Mouse (Mus musculus): ENCODE measurements at regions not wholly inside any gene's neighbourhood (a gene's known extent, or its start where the extent isn't known, plus 50 kb on each side); places are given as distances from the start of the nearest gene placed in this dataset.

DNA sequence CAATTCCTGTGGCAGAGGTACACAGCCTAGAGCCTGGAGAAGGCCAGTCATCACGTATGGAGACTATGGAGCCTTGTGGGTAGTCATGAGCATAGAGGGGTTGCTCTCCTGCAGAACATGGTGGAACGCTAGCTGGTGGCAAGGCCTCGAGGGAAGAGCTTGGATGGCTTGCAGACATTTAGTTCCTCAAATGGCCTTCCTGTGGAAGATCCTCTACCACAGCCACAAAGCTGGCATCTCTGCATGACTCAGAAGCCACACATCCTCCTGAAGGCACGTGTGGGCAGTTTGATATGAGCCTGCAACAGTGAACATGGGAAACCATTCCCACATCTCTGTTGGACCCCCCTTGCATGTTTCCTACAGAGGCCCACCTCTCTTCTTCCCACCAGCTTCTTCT lies 547.9 kb upstream of the Lrrc6 start:
- no peak for DNase-seq (ENCODE audit: low spot score in 2 of 2)

DNA sequence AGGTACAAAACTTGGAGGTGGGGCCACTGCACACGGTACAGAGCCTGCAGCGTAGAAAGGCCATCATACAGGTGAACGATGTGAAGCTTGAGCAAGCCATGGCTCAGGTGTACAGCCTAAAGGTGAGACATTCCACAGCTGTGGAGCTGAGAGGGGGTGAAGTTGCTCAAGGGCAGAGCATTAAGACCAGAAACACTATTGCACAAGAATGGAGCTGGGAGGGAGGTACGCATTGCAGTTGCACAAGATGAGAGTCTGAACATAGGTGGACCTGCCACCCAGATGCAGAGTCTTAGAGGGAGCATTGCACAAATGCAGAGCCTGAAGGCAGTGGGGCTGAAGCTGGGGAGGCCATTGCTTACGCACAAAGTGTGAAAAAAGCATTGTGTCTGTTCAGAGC lies 547.4 kb upstream of the Lrrc6 start:
- no peak for DNase-seq (ENCODE audit: low spot score in 2 of 2)

DNA sequence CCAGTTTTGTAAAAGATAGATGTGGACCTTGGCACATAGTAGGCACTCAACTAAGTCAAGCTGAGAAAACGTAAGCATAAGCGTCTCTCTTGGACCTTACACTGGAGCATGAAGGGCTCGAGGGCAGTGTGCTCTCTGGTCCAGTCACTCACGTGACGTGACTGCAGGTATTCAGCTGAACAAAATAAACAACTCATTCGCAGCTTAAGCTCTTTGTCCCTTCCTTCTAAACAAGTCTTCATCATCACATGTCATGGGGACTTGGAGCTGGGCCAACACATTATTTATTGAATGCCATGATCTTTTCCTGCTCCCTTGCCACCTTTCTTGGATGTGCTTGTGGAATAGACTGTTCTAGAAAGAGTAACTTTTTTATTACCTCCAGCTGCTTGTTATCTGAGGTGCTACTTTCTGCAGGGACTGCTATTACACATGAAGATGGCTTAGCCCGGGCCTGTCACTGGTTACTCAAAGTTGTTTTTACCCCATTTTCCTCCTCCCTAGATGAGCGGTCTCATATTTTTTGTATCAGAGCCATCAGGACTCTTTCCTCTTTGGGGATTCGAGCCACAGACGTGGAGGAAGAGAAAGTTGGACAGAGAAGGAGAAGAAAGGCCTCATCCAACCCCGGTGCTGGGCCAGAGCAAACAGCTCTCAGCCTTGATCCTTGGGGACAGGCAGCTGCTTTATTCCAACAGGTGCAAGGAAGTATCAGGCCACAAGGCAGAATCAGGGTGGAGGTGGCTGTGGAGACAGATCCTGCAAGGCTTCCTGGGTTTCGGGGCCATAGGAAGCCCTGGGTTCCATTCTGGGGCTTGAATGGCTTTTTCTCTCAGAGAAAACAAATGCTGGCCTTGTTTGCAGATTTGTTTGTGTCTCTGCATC lies 545.5 kb upstream of the Lrrc6 start:
- no peak for DNase-seq (ENCODE audit: low spot score in 2 of 2)

DNA sequence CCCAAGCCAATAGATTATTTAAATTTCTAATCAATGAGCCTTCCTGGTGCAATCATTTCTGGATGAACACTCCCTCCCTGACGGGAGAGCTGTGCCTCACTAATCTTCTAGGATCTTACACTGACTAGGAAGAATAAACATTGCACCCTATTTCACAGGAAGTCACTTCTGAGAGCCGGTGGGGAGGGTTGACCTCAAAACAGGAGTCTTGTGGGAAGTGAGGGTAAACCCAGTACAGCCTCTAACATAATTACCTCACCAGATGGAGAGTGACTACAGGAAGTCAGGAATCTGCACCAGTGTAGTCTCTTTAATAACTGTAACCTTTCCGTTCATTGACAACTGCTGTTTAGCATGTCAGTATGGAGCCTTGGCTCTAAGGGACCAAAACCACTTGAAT lies 544.6 kb upstream of the Lrrc6 start:
- no peak for DNase-seq (ENCODE audit: low spot score in 2 of 2)

DNA sequence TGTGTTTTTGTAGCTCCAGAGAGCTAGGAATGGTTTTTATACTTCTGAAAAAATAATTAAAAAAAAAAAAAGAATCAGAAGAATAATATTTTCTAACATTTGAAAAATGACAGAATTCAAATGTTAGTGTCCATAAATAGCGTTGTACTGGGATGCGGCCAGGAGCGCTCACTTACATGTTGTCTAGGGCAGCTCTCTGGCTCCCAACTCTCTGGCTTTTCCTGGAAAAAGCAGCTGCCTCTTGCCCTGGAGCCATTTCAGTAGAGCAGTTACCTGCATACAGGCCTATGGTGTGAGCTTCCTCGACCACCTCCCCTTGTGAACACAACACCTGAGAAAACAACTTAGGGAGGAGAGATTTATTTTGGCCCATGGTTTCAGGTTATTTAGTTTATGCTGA lies 544.1 kb upstream of the Lrrc6 start:
- no peak for DNase-seq (ENCODE audit: low spot score in 2 of 2)

DNA sequence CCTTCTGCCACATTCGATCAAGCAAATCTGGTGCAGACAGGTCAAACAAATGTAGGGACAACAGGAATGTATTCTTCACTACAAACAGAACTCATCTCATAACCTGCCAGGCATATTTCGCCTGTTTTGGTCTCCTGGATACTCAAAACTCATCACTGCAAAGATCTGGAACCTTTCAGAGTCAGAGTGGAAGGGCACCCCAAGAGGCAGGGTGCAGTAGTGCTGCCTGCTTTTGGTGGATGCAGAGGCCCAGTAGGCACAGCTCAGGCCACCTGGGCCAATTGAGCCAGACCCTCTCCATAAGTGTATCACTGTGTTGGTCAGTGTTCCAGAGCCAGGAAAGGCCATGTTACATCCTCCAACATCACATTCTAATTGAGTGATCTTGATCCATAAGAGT lies 541.4 kb upstream of the Lrrc6 start:
- DNase-seq (ENCODE audit: low spot score in 2 of 2) = no peak

DNA sequence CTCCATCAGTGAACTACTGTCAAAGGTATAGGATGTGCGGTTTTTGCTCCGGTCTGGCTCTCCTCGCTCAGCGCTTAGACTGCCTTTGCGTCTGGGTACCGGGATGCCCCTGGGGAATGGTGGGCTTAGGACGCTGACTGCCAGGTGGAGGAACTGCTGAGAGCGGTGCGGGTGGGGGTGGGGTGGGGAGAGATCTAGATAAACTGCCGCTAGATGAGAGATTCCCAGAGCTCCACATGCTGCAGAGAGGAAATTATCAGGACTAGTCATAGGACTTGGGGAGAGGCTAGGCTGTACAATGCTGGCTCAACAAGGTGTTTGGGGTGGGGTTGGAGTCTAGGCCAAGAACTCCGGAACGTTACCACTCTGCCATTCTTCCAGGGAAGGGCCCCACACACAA lies 539.5 kb upstream of the Lrrc6 start:
- no peak for DNase-seq (ENCODE audit: low spot score in 2 of 2)

DNA sequence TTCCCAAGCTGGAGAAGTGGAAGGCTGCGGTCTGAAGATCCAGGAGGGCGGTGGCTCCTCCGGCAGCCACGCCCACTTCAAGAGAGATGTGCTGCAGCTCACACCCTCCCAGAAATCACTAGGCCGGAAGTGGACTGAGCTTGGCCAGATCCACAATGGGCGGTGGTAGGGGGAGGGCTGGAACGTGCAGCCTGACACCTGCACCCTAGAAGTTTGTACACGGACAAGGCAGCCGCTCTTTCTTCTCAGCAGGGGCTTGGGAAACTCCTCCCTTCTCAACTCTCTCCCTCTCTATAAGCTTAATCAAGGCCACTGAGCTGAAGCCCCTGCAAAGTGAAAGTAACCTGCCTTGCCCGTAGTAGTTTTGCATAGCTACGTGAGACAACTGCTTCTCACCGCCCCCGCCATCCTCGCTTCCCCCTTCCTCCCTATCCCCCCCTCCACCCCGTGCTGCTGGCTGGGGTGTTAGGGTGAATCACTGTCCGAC lies 538.8 kb upstream of the Lrrc6 start:
- peak in 1 of 2 experiments; percentile 23 for DNase-seq (ENCODE audit: low spot score in 2 of 2)

DNA sequence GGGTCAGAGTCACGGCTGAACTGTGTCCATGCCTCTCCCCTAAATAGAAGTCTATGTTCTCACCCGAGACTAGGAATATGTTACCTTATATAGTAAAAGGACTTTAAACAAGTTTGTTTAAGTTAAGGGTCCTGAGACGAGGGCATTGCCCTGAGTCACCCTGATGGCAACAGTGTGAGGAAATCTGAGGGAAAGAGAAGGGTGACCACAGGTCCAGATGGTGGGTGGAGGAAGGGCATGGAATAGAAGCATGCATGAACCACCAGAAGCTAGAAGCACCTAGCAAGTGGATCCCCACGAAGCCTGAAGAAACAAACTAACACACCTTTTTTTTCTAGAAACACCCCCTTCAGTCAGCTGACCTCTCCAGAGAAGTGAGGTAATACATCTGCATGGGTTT lies 536.9 kb upstream of the Lrrc6 start:
- DNase-seq (ENCODE audit: low spot score in 2 of 2) = no peak

DNA sequence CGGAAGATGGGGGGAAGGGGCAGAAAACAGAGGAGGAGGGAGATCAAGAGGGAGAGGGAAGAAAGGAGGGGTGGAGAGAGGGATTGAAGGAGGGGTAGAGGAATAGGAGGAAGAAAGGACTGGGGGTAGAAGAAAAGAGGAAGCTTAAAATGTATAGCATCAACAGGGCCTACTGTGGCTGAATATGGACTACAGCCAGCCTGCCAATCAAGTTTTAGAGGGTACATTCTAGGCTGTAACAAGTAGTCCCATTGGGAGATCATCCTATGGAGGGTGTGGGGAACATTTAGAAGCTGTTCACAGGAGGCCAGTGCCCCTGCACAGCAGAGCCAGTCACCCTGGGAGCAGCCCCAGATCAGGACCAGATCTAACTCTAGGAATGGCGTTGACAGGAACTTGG lies 535.6 kb upstream of the Lrrc6 start:
- no peak for DNase-seq (ENCODE audit: low spot score in 2 of 2)

DNA sequence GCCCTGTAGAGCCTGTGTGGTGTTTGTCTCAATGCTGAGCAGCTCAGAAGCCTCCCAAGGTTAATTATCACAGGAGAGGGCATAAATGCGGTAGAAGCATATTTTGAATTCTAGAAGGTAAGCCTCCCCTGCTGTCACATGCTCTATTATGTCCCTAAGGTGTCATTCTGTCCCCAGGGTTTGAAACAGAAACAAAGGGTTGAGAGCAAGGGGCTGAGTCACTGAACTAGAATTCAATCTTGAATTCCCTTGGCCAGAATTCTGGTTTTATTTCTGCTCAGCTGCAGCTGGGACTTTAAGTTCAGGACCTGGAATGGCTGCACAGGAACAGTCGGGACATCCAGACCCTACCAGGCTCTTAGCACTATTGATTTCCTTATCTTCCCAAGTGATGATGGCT lies 533.2 kb upstream of the Lrrc6 start:
- no peak for DNase-seq (ENCODE audit: low spot score in 2 of 2)

DNA sequence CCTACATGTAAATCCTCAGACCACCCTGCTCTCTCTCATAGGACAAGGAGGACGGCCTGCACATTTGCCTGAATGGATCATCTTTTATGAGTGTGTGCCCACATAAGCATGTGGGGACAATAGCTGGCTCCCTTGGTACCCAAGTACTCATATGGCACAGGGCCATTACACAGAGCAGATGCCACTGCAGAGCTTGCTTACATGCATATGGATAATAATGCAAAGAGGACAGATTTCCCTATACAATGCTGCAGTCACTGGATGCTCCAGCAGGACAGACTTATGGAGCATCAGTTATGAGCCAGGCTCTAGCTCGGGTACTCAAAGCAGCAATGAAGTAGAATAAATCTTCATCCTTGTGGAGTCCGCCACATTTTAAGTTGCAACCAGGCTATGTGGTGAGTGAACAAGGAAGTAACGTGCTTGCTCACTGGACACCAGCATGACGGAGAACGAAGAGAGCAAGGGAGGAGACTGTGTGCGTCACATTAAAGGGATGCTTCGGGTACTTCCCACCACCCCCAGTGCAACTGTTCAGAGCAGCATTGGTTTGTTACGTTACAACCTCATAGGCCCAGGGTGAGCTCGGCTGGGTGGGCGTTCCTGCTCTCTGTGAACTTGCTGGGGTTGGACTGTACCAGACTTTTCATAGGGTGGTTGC lies 531.3 kb upstream of the Lrrc6 start:
- no peak for DNase-seq (ENCODE audit: low spot score in 2 of 2)

DNA sequence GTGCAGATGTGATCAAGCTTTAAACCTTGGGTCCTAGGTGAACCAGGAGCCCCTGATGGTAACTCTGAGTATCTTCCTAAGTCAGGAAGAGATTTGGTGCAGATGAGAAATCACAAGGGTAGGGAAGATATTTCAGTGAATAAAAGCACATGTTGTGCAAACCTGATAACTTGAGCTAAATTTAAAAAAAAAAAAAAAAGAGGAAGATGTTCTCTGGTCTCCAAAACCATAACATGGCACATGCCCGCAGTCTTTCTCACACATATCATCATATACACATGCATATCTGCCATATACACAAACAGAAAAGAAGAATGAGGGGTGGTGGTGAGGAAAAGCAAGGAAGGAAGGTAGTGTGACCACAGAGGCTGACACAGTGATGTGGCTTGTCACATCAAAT lies 530.3 kb upstream of the Lrrc6 start:
- no peak for DNase-seq (ENCODE audit: low spot score in 2 of 2)

DNA sequence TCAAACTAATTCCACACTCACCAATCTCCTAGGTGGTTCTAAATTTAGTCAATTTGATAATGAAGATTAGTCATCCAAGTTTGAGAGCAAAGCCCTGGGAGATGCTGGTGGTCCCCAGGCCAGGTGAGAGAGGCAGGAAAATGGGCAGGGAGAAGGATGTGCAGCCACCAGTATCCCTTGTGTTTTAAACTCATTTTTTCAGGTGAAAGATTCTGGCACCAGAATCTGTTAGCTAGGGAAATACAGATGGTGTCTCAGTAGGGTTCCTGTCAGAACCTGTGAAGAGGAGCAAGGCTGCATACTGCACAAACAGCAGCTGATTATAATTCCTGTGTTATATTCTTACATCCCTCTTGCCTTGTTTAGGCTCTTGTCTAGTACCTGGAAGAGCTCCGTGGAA lies 527.5 kb upstream of the Lrrc6 start:
- no peak for DNase-seq (ENCODE audit: low spot score in 2 of 2)

DNA sequence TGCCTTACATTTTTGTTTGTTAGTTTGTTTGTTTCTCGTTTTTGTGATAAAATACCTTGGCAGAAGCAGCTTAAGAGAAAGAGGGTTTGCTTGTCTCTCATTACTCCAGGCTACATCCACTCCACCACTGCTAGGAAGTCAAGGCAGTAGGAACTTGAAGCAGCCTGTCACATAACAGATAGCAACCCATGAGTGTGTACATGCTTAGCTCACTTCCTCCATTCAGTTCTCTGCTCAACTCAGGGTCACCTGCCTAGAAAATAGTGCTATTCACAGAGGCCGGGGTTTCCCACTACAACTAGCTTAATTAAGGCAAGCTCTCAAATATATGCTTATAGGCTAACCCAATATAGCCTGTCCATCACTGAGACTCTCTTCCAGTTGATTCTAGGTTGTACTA lies 527.0 kb upstream of the Lrrc6 start:
- no peak for DNase-seq (ENCODE audit: low spot score in 2 of 2)

DNA sequence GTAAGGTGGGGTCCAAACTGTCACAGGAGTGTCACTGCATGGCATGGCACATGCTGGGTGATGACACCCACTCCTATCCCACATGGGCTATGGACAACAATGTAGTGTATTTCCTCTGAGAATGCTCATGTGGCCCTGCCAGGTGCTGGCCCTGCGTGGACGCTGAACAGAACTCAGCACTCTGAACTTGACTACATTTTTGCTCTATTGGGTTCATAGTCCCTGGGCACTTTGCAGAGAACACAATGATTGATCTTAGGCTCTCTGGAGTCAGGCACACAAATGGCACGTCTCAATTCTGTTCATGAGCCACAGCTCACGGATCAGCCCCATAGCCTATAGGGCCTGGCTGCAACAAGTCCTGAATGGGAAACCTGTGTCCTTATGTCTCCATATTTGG lies 525.0 kb upstream of the Lrrc6 start:
- DNase-seq (ENCODE audit: low spot score in 2 of 2) = no peak

DNA sequence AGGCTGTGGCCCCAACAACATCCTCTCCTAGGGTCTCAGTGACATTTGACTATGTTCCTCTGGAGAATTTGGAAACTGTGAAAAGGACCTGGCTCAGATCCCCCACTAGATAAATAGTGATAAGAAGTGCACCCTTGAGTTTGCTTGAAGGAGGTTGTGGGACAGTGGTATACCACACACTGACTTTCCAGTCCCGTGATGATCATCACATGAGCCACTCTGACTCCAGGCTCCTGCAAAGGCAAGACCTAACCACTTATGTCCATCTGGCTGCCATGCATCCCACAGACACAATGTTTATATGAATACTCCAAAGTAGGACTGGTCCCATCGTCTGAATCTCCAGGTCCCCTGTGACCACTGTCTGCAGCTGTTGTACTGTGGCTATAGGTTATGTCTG lies 523.7 kb upstream of the Lrrc6 start:
- DNase-seq (ENCODE audit: low spot score in 2 of 2) = no peak

DNA sequence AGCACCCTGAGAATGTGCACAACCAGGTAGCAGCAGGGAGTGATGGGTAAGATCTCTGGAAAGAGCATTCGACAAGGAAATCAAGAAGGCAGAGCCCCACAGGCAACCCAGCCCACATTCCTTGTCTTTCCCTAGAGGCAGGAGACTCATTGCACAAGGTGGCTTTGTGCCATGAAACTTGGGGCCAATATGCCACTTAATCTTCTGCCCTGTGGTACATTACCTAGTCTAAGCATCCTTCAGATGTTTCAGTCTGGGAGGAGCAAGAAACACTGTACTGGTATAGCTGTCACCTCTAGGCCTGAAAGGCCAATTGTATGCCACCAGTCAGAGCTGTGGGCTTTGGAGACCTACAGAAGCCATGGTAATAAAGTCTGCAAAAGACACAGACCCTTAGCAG lies 522.4 kb upstream of the Lrrc6 start:
- no peak for DNase-seq (ENCODE audit: low spot score in 2 of 2)

DNA sequence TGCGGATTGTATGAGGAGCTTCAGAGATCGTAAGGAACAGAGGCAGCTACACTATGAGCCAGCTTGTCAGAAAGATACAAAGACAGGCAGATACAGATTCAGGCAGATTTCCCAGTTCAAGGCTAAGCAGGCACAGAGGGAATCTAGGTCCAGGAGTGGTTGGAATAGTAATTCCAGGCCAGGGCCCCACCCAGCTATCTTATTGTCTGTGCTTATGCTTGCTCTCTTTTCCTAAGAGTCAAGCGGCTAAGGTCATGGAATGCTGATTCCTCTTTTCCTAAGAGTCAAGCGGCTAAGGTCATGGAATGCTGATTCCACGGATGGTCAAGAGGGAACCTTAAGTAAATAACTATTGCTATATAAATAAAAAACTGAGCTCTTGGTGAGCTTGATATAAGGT lies 520.7 kb upstream of the Lrrc6 start:
- DNase-seq (ENCODE audit: low spot score in 2 of 2) = no peak

DNA sequence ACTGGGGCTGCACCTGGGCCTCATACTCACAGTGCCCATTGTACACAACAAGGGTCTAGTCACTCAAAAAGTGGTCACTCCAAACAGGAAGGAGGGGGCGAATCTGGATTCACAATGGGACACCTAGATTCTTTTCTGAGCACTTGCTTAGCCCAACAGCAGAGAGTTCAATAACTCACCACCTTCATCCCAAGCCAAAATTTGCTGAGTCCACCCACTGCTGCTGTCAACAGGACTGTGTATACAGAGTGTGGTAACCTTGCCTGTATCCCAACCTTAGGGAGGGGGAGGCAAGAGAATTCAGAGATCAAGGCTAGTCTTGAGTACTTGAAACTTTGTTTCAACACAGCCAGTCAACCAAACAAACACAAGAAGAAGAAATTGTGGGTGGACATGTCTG lies 519.2 kb upstream of the Lrrc6 start:
- DNase-seq (ENCODE audit: low spot score in 2 of 2) = no peak

DNA sequence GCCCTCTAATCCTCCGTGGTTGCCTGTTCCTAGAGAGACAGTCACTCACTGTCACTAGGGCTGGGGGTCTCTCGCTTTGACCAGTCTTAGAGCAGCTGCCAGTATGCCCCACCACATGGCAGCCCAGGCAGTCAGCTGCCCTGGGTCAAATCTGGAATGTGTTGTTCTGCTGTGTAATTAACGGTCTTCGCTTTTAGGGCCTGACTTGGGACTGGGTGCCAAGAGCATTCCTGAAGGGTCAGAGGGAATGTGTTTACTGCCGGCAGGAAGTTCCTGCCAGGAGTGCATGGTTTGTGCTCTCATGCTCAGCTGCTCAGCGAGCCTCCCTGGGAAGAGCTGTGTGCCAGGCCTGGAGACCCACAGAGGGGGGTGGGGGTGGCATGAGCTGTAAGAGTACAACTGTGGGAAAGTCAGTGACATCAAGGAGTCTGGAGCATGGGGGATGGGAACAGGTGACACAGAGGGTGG lies 518.5 kb upstream of the Lrrc6 start:
- DNase-seq (ENCODE audit: low spot score in 2 of 2) = no peak

All from cerebellum, postnatal 4 days (tissue).